Mouse (Mus musculus) stomach, postnatal 0 days (tissue): ENCODE measurements around the gene Cinp. TPM values are rescaled to one million over a fixed set of nuclear protein-coding genes. Genes with fewer than 3 reads are reported as not detected.
A peak's percentile ranks its signal among the peaks of the same experiment; 100 is the strongest.

Source experiments
- ATAC-seq: fragments of 200-750 bp; cut with Nextera tagmentation; 2 replicates; pipeline ENCODE4 v1.8.0; 2017; ENCODE audit not compliant: low FRiP score, low TSS enrichment
- DNase-seq: peaks from one replicate; pipeline ENCODE4 v3.0.0-alpha.2; 2016; ENCODE audit warnings: low spot score
- H3K27ac ChIP-seq: fragments of 300-500 bp; sonication (generic); replicated peaks from 2 replicates; pipeline ENCODE4 v1.5.1; 2014; ENCODE audit warnings: mild to moderate bottlenecking, control low read depth
- H3K27me3 ChIP-seq: fragments of 300-500 bp; sonication (generic); 2 replicates; pipeline ENCODE4 v1.6.1; 2014; ENCODE audit warnings: low read length; ENCODE audit not compliant: control insufficient read depth, insufficient read depth
- H3K36me3 ChIP-seq: fragments of 300-500 bp; sonication (generic); 2 replicates; pipeline ENCODE4 v1.6.1; 2014; ENCODE audit warnings: low read length, mixed read lengths; ENCODE audit not compliant: control insufficient read depth, insufficient read depth
- H3K4me1 ChIP-seq: fragments of 300-500 bp; sonication (generic); replicated peaks from 2 replicates; pipeline ENCODE4 v1.6.1; 2014; ENCODE audit warnings: antibody characterized with exemption; ENCODE audit not compliant: control insufficient read depth, insufficient read depth
- H3K4me2 ChIP-seq: fragments of 300-500 bp; sonication (generic); replicated peaks from 2 replicates; pipeline ENCODE4 v1.6.1; 2014; ENCODE audit warnings: low read depth, mild to moderate bottlenecking, control low read depth, moderate library complexity
- H3K4me3 ChIP-seq: fragments of 300-500 bp; sonication (generic); 2 replicates; pipeline ENCODE4 v1.5.1; 2014; ENCODE audit warnings: low read depth, low read length, control low read depth
- H3K9ac ChIP-seq: fragments of 300-500 bp; sonication (generic); 2 replicates; pipeline ENCODE4 v1.6.1; 2014; ENCODE audit warnings: mild to moderate bottlenecking, low read length, control low read depth, mixed read lengths
- H3K9me3 ChIP-seq: fragments of 300-500 bp; sonication (generic); 2 replicates; pipeline ENCODE4 v1.6.1; 2016; ENCODE audit warnings: low read length; ENCODE audit not compliant: control insufficient read depth
- CTCF ChIP-seq: IDR thresholded peaks from 2 replicates; pipeline ENCODE4 v1.5.1; 2016; ENCODE audit warnings: antibody characterized with exemption, low read depth, mild to moderate bottlenecking, moderate library complexity
- EP300 ChIP-seq: optimal IDR thresholded peaks from 2 replicates; pipeline ENCODE3; 2016; ENCODE audit warnings: antibody characterized with exemption
- WGBS: fragments of 180-500 bp; shearing (Covaris S2); extraction: QIAGEN DNeasy Blood & Tissue Kit; methylation state at CpG from one replicate; pipeline ENCODE4 v1.1.7; 2014; 5-methylcytosine and 5-hydroxymethylcytosine counted together
- polyA plus RNA-seq: library from polyadenylated mRNA; unstranded; fragments of >200 nt; fragmentation: Nextera tagmentation; extraction: Ambion mirVana; gene quantifications from 2 replicates; pipeline ENCODE4 v1.2.1, GENCODE M21; 2015

Gene Cinp
- polyA plus RNA-seq, 1 experiment from 2014 or later: 42.5 TPM

- ATAC-seq (peak; percentile 46), DNase-seq (peak; percentile 87)
- WGBS: 19% methylated on average over 32 of the region's 32 CpGs
- no peaks in the 10 kb centered on the region for H3K36me3 ChIP-seq
- no peaks in the 10 kb centered on the region; the same call in 1 of the 2 replicates for H3K4me1 ChIP-seq
- H3K27me3 ChIP-seq: no peaks in the 10 kb centered on the region
- H3K4me3 ChIP-seq: peak overlapping the region; percentile 56
- peak overlapping the region; percentile 78 for H3K4me2 ChIP-seq
- 0 out of 2 replicates have a peak overlapping the region, but pooled peaks have one; percentile 88 for H3K27ac ChIP-seq
- no peaks in the 10 kb centered on the region for H3K9me3 ChIP-seq
- no peak for TF ChIP-seq EP300
- peak; percentile 97 for TF ChIP-seq CTCF
- H3K9ac ChIP-seq: peak overlapping the region; percentile 45
Measured at GRCm38 (mm10) chr12:110843194-110844048, 45.5 kb downstream of the Cinp start.

- WGBS: 65% methylated on average over 5 of the region's 5 CpGs
- H3K36me3 ChIP-seq: no peaks in the 10 kb centered on the region
- no peak overlapping the region for H3K9ac ChIP-seq
- TF ChIP-seq CTCF (no peak), EP300 (no peak)
- no peak overlapping the region for H3K4me2 ChIP-seq
- H3K4me1 ChIP-seq: no peaks in the 10 kb centered on the region; the same call in 1 of the 2 replicates
- no peaks in the 10 kb centered on the region for H3K9me3 ChIP-seq
- DNase-seq (no peak), ATAC-seq (no peak)
- H3K4me3 ChIP-seq: no peak overlapping the region
- H3K27me3 ChIP-seq: no peaks in the 10 kb centered on the region
- no peak overlapping the region for H3K27ac ChIP-seq
Measured at GRCm38 (mm10) chr12:110841731-110842493, 47.0 kb downstream of the Cinp start.

- H3K9me3 ChIP-seq: no peaks in the 10 kb centered on the region
- H3K36me3 ChIP-seq: no peaks in the 10 kb centered on the region
- peak; percentile 91 for DNase-seq
- peak within 1 kb of the TSS; percentile 58 for H3K9ac ChIP-seq
- TF ChIP-seq CTCF (no peak), EP300 (no peak)
- no peak within 1 kb of the TSS for H3K27ac ChIP-seq
- WGBS: under 1% methylated on average over 71 of the region's 71 CpGs
- H3K4me3 ChIP-seq: peak within 1 kb of the TSS; percentile 64
- peak within 1 kb of the TSS; percentile 69 for H3K4me2 ChIP-seq
- no peaks in the 10 kb centered on the region for H3K27me3 ChIP-seq
- no peaks in the 10 kb centered on the region; the same call in 1 of the 2 replicates for H3K4me1 ChIP-seq
- peak; percentile 39 for ATAC-seq
Measured at GRCm38 (mm10) chr12:110840348-110841198, 48.4 kb downstream of the Cinp start, which contains the start of gene Mok. Mok (minus strand) TSS chr12:110840939.

GRCm38 (mm10) chr12:110837850-110838249 is 51.1 kb downstream of the Cinp start:
- ATAC-seq (no peak), DNase-seq (no peak)
- Histone ChIP-seq H3K4me3 (no peak overlapping the region), H3K4me2 (no peak overlapping the region), H3K36me3 (no peaks in the 10 kb centered on the region), H3K27me3 (no peaks in the 10 kb centered on the region), H3K27ac (no peak overlapping the region), H3K9ac (no peak overlapping the region), H3K4me1 (no peaks in the 10 kb centered on the region), H3K9me3 (no peaks in the 10 kb centered on the region)
- WGBS: 90% methylated on average over 8 of the region's 8 CpGs
- TF ChIP-seq EP300 (no peak), CTCF (no peak)

GRCm38 (mm10) chr12:110837192-110837841 is 51.6 kb downstream of the Cinp start:
- Histone ChIP-seq H3K27me3 (no peaks in the 10 kb centered on the region), H3K27ac (no peak overlapping the region), H3K4me1 (no peaks in the 10 kb centered on the region), H3K9ac (peak overlapping the region; percentile 1; the same call in 1 of the 2 replicates), H3K9me3 (no peaks in the 10 kb centered on the region), H3K36me3 (no peaks in the 10 kb centered on the region), H3K4me2 (no peak overlapping the region), H3K4me3 (no peak overlapping the region)
- ATAC-seq (no peak), DNase-seq (no peak)
- WGBS: 40% methylated on average over 5 of the region's 5 CpGs
- TF ChIP-seq EP300 (no peak), CTCF (no peak)
